Mouse (Mus musculus) cortical plate, adult 2 months (tissue): ENCODE measurements around the gene Ust. TPM values are rescaled to one million over a fixed set of nuclear protein-coding genes. Genes with fewer than 3 reads are reported as not detected.
"Not testable (repeated sequence)": the region's sequence is repeated elsewhere in the genome, so short reads cannot be mapped to it uniquely, and the experiment has no call there.

Source experiments
- H3K27ac ChIP-seq: fragments of 200-500 bp; 2 replicates; pipeline ENCODE4 v1.5.1; 2012; ENCODE audit warnings: low read length, control low read depth, inconsistent platforms; ENCODE audit not compliant: insufficient read depth
- H3K4me1 ChIP-seq: fragments of 200-500 bp; 2 replicates; pipeline ENCODE4 v1.6.1; 2011; ENCODE audit warnings: low read length; ENCODE audit not compliant: control insufficient read depth, insufficient read depth
- H3K4me3 ChIP-seq: fragments of 200-500 bp; 2 replicates; pipeline ENCODE4 v1.5.1; 2011; ENCODE audit warnings: mild to moderate bottlenecking, low read length, control low read depth; ENCODE audit not compliant: insufficient read depth
- CTCF ChIP-seq: fragments of 200-500 bp; IDR thresholded peaks from 2 replicates; pipeline ENCODE4 v1.5.1; 2011; ENCODE audit warnings: mild to moderate bottlenecking, control low read depth, low read length; ENCODE audit not compliant: insufficient read depth; ENCODE audit errors: extremely low read depth
- POLR2A ChIP-seq: fragments of 200-500 bp; IDR thresholded peaks from 2 replicates; pipeline ENCODE4 v1.6.1; 2011; ENCODE audit warnings: mild to moderate bottlenecking, low read length, control low read depth; ENCODE audit not compliant: insufficient read depth; ENCODE audit errors: extremely low read depth
- polyA plus RNA-seq: library from polyadenylated mRNA; depleted of rRNA; stranded (reverse); fragments of >200 nt; gene quantifications from 2 replicates; pipeline ENCODE4 v1.2.3, GENCODE M21; 2012; rRNA removed

The Ust gene
- 10.2 and 11.3 TPM in 2 replicates for polyA plus RNA-seq

- Histone ChIP-seq H3K4me1 (no peaks in the 10 kb centered on the region), H3K27ac (no peak within 1 kb of the TSS), H3K4me3 (peak within 1 kb of the TSS; percentile 96)
- TF ChIP-seq CTCF: no peak
- no peak for TF ChIP-seq POLR2A
These were observed at the start of gene Ust for GRCm38 (mm10) chr10:8518141-8519013. TSS of gene Ust (minus strand) at chr10:8518825.

- Histone ChIP-seq H3K4me3 (no peak overlapping the region), H3K4me1 (no peaks in the 10 kb centered on the region), H3K27ac (no peak overlapping the region)
- TF ChIP-seq POLR2A: no peak
- TF ChIP-seq CTCF: no peak
These were observed 42.7 kb upstream of the Ust start for GRCm38 (mm10) chr10:8561366-8561765.

- H3K27ac ChIP-seq, H3K4me3 ChIP-seq, H3K4me1 ChIP-seq: not testable (repeated sequence)
These were observed 40.9 kb upstream of the Ust start for GRCm38 (mm10) chr10:8559566-8559965.

GRCm38 (mm10) chr10:8552239-8552638, 33.6 kb upstream of the Ust start:
- H3K27ac ChIP-seq, H3K4me3 ChIP-seq, H3K4me1 ChIP-seq: not testable (repeated sequence)

- H3K4me1 ChIP-seq, H3K4me3 ChIP-seq, H3K27ac ChIP-seq: not testable (repeated sequence)
These were observed 33.0 kb upstream of the Ust start for GRCm38 (mm10) chr10:8551601-8552000.

GRCm38 (mm10) chr10:8541514-8541913, 22.9 kb upstream of the Ust start:
- H3K27ac ChIP-seq: no peak overlapping the region
- H3K4me1 ChIP-seq: no peaks in the 10 kb centered on the region
- H3K4me3 ChIP-seq: no peak overlapping the region
- no peak for TF ChIP-seq POLR2A
- TF ChIP-seq CTCF: no peak

- no peak overlapping the region for H3K4me3 ChIP-seq
- H3K27ac ChIP-seq: no peak overlapping the region
- TF ChIP-seq POLR2A (no peak), CTCF (no peak)
- H3K4me1 ChIP-seq: no peaks in the 10 kb centered on the region
These were observed 16.8 kb upstream of the Ust start for GRCm38 (mm10) chr10:8535445-8535844.

GRCm38 (mm10) chr10:8531651-8532050, 13.0 kb upstream of the Ust start:
- TF ChIP-seq CTCF (no peak), POLR2A (no peak)
- no peaks in the 10 kb centered on the region for H3K4me1 ChIP-seq
- no peak overlapping the region for H3K4me3 ChIP-seq
- no peak overlapping the region for H3K27ac ChIP-seq

GRCm38 (mm10) chr10:8530505-8531051, 12.0 kb upstream of the Ust start:
- no peak for TF ChIP-seq POLR2A
- TF ChIP-seq CTCF: no peak
- no peak overlapping the region for H3K4me3 ChIP-seq
- no peak overlapping the region for H3K27ac ChIP-seq
- H3K4me1 ChIP-seq: no peaks in the 10 kb centered on the region

- TF ChIP-seq CTCF (peak; percentile 48), POLR2A (no peak)
- H3K27ac ChIP-seq: no peak overlapping the region
- H3K4me3 ChIP-seq: no peak overlapping the region
- no peaks in the 10 kb centered on the region for H3K4me1 ChIP-seq
These were observed 10.5 kb upstream of the Ust start for GRCm38 (mm10) chr10:8529173-8529572.
